Mouse (Mus musculus) embryonic facial prominence, embryonic 12.5 days (tissue): ENCODE data around the gene Srr. TPM values are rescaled to one million over a fixed set of nuclear protein-coding genes. Genes with fewer than 3 reads are reported as not detected.

Experiments
- ATAC-seq: fragments of 200-750 bp; cut with Nextera tagmentation; 2 replicates; pipeline ENCODE4 v1.8.0; 2017; ENCODE audit not compliant: insufficient number of reproducible peaks, insufficient read depth, low FRiP score, low TSS enrichment
- H3K27ac ChIP-seq: fragments of 300-500 bp; sonication (generic); 2 replicates; pipeline ENCODE4 v1.5.1; 2016; ENCODE audit warnings: mild to moderate bottlenecking
- H3K27me3 ChIP-seq: fragments of 300-500 bp; sonication (generic); 2 replicates; pipeline ENCODE4 v1.6.1; 2016; ENCODE audit warnings: mild to moderate bottlenecking, moderate library complexity
- H3K36me3 ChIP-seq: fragments of 300-500 bp; sonication (generic); 2 replicates; pipeline ENCODE4 v1.6.1; 2016; ENCODE audit warnings: mild to moderate bottlenecking
- H3K4me1 ChIP-seq: fragments of 300-500 bp; sonication (generic); 2 replicates; pipeline ENCODE4 v1.6.1; 2016
- H3K4me2 ChIP-seq: fragments of 300-500 bp; sonication (generic); replicated peaks from 2 replicates; pipeline ENCODE4 v1.6.1; 2016; ENCODE audit warnings: mild to moderate bottlenecking, moderate library complexity
- H3K4me3 ChIP-seq: fragments of 300-500 bp; sonication (generic); 2 replicates; pipeline ENCODE4 v1.5.1; 2016; ENCODE audit warnings: mild to moderate bottlenecking
- H3K9ac ChIP-seq: fragments of 300-500 bp; sonication (generic); 2 replicates; pipeline ENCODE4 v1.6.1; 2016; ENCODE audit warnings: mild to moderate bottlenecking, moderate library complexity
- H3K9me3 ChIP-seq: fragments of 300-500 bp; sonication (generic); 2 replicates; pipeline ENCODE4 v1.6.1; 2016; ENCODE audit warnings: mild to moderate bottlenecking, moderate library complexity
- WGBS: fragments of 180-500 bp; shearing (Covaris S2); methylation state at CpG from one replicate; pipeline ENCODE4 v1.1.7; 2016; 5-methylcytosine and 5-hydroxymethylcytosine counted together
- polyA plus RNA-seq: library from polyadenylated mRNA; unstranded; fragments of >200 nt; fragmentation: Nextera tagmentation; extraction: Ambion mirVana; gene quantifications from 2 replicates; pipeline ENCODE4 v1.2.1, GENCODE M21; 2016

Gene Srr
- polyA plus RNA-seq, result 29.9 and 30.0 TPM in 2 replicates

DNA sequence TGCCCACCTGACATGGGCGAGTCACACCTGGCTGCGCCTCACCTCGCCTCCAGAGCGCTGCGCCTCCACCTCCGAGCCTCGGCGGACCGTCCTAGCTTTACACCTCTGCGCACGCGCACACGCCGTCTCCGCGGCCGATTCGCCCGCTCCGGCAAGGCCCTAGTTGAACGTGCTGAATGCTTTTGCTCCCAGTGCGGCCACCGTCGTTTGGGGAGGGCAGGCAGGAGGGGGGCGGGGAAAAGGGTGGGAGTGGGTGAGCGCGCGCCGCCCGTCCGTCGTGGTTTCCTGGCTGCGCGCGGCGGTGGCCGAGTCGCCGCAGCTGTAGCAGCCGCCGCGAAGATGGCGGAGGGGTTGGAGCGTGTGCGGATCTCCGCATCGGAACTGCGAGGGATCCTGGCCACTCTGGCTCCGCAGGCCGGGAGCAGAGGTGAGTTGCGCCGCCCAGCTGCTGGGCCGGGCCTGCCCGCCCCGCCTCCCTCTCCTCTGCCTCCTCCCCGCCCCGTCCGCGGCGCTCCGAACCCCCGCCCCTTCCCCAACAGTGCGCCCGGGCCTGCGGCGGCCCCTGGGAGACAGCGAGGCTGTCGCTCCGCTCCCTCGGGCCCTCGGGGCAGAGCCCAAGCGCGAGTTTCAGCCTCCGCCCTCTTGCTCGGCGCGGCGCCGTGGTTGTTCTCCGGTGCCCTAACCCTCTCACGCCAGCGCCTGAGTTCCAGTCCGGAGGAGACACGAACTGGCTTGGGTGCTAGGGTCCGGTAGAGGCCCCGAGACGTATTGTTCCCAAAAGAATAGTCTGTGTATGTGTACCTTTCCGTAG, at the start of gene Srr, which contains the start of gene Smg6:
Srr (minus strand) TSS at position 372 of the 811 bp plus-strand sequence.
Smg6 (plus strand) TSS at position 247 of the 811 bp plus-strand sequence.
- H3K9ac ChIP-seq, result peak within 1 kb of the TSS; percentile 86
- H3K4me1 ChIP-seq, result peaks cover 16% of the 10 kb centered on the region
- H3K9me3 ChIP-seq, result no peaks in the 10 kb centered on the region
- peak within 1 kb of the TSS; percentile 57 for H3K4me2 ChIP-seq
- H3K36me3 ChIP-seq, result peaks cover 8% of the 10 kb centered on the region
- H3K4me3 ChIP-seq, result peak within 1 kb of the TSS; percentile 80
- WGBS, result under 1% methylated on average over 79 of the region's 88 CpGs
- no peaks in the 10 kb centered on the region for H3K27me3 ChIP-seq
- ATAC-seq, result peak; percentile 93
- peak within 1 kb of the TSS; percentile 98 for H3K27ac ChIP-seq

GRCm38 (mm10) chr11:74974615-74975014, 48.9 kb upstream of the Srr start:
- Histone ChIP-seq H3K4me1 (no peaks in the 10 kb centered on the region), H3K36me3 (0 out of 2 replicates have a peak, but pooled peaks cover 4% of the 10 kb centered on the region), H3K27ac (no peak overlapping the region), H3K9ac (no peak overlapping the region), H3K4me2 (no peak overlapping the region), H3K27me3 (no peaks in the 10 kb centered on the region), H3K9me3 (no peaks in the 10 kb centered on the region), H3K4me3 (no peak overlapping the region)
- no peak for ATAC-seq

- Histone ChIP-seq H3K36me3 (0 out of 2 replicates have a peak, but pooled peaks cover 4% of the 10 kb centered on the region), H3K4me1 (no peaks in the 10 kb centered on the region), H3K27ac (no peak overlapping the region), H3K4me2 (no peak overlapping the region), H3K27me3 (no peaks in the 10 kb centered on the region), H3K4me3 (no peak overlapping the region), H3K9ac (no peak overlapping the region), H3K9me3 (no peaks in the 10 kb centered on the region)
- no peak for ATAC-seq
- 84% methylated on average over 7 of the region's 7 CpGs for WGBS
Measured at GRCm38 (mm10) chr11:74973290-74974157, 47.8 kb upstream of the Srr start.

GRCm38 (mm10) chr11:74965516-74965915, 39.8 kb upstream of the Srr start:
- 86% methylated on average over 3 of the region's 3 CpGs for WGBS
- H3K4me2 ChIP-seq, result no peak overlapping the region
- ATAC-seq, result no peak

DNA sequence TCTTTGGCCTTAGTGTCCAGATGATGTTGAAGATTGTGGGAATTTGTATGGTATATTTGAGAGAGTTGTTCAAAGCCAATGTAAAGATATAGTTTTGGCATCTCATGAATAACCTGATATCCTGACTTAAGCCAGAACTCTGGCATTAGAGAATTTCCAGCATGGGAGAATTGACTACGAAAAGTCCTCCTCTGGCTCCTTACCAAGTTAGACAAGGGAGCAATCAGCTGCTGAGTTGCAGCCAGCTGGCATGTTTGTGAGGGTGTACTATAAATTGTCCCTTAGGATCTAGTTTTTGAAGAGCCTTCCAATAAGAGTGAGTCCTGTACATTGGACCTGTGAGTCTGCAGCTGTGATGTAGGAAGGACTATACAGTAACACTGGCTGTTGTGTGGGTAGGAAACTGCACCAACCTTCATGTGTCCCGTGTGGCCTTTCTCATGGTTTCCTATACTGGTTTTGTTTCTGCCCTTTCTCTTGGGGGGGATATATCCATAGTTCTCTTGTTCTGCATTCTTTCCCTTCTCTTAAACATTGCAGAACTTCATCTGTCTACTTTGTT, 37.2 kb upstream of the Srr start:
- no peaks in the 10 kb centered on the region for H3K9me3 ChIP-seq
- no peak for ATAC-seq
- no peak overlapping the region for H3K27ac ChIP-seq
- H3K9ac ChIP-seq, result no peak overlapping the region
- no peaks in the 10 kb centered on the region for H3K4me1 ChIP-seq
- H3K27me3 ChIP-seq, result no peaks in the 10 kb centered on the region
- H3K4me2 ChIP-seq, result no peak overlapping the region
- H3K4me3 ChIP-seq, result no peak overlapping the region
- H3K36me3 ChIP-seq, result 0 out of 2 replicates have a peak, but pooled peaks cover 5% of the 10 kb centered on the region
- WGBS, result 85% methylated on average over 2 of the region's 2 CpGs

More at GRCm38 (mm10) chr11:74965516-74965915, 39.8 kb upstream of the Srr start:
- no peak overlapping the region for H3K9ac ChIP-seq
- no peaks in the 10 kb centered on the region for H3K9me3 ChIP-seq
- 0 out of 2 replicates have a peak, but pooled peaks cover 5% of the 10 kb centered on the region for H3K36me3 ChIP-seq
- no peak overlapping the region for H3K4me3 ChIP-seq
- no peaks in the 10 kb centered on the region for H3K4me1 ChIP-seq
- H3K27ac ChIP-seq, result no peak overlapping the region
- H3K27me3 ChIP-seq, result no peaks in the 10 kb centered on the region

DNA sequence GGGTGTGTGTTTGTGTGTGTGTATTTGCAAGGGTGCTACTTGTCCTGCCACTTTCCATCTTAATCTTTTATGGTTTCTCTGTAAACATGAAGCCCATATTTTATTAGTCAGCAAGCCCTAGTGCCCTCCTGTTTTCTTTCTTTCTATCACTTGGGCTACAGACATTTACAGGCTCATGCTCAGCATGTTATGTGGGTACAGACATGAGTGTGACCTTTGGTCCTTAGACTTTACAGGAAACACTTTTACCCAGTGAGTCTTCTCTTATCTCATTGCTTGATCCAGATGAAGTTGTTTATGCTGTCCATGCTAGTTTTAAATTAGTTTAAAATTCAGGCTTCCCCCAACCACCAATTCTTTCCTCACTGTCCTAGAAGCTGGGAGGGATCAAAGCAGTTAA, 36.2 kb upstream of the Srr start:
- ATAC-seq, result no peak
- no peak overlapping the region for H3K4me2 ChIP-seq
- H3K27ac ChIP-seq, result no peak overlapping the region
- H3K9ac ChIP-seq, result no peak overlapping the region
- H3K27me3 ChIP-seq, result no peaks in the 10 kb centered on the region
- no peaks in the 10 kb centered on the region for H3K9me3 ChIP-seq
- no peaks in the 10 kb centered on the region for H3K4me1 ChIP-seq
- H3K4me3 ChIP-seq, result no peak overlapping the region
- H3K36me3 ChIP-seq, result 0 out of 2 replicates have a peak, but pooled peaks cover 3% of the 10 kb centered on the region

DNA sequence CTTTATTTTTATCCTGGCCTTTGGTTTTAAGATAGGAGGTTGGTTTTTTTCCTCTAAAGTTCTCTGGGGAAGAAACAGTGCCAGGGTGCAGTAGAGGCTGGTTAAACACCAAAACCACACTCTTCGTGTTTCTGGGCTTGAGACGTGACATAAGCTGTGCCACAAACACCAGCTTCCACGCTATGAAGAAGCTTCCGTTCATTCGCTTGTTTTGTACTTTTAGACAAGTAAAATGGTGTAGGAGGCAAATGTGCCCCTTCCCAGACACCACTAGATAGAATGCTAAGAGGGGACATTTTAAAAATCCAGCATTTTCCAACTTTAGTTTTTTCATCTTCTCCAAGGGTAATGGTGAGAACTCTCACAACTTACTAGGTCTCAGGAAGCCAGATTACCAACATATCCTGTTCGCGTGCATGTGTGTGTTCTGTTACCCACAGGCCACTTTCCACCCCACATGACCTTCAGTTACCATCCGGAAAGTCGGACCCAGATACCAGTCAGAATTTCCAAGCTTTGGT, 34.3 kb upstream of the Srr start:
- WGBS, result 94% methylated on average over 9 of the region's 9 CpGs
- ATAC-seq, result no peak
- H3K27ac ChIP-seq, result no peak overlapping the region
- H3K4me2 ChIP-seq, result no peak overlapping the region
- no peaks in the 10 kb centered on the region for H3K4me1 ChIP-seq
- H3K27me3 ChIP-seq, result no peaks in the 10 kb centered on the region
- H3K9me3 ChIP-seq, result no peaks in the 10 kb centered on the region
- no peak overlapping the region for H3K9ac ChIP-seq
- H3K36me3 ChIP-seq, result peaks cover 3% of the 10 kb centered on the region; the same call in 1 of the 2 replicates
- H3K4me3 ChIP-seq, result no peak overlapping the region

DNA sequence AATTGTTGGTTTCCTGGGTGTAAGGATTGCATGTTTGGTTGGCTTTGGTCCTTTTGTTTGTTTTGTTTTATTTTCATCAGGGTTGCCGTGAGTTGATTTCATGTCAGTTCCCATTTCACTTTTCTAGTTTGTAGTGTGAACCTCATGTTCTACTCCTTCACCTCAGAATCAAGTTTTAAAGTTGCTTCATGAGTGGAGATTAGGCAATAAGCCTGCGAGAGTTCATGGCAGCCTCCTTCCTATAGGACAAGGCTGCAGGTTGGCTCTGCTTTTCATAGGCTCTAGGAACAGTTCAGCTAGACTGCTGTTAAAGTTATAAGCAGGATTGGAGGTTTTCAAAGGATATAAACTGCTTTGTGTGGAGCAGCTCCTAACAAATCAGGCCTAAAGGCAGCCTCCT, 33.8 kb upstream of the Srr start:
- no peaks in the 10 kb centered on the region for H3K9me3 ChIP-seq
- no peak for ATAC-seq
- H3K4me1 ChIP-seq, result no peaks in the 10 kb centered on the region
- H3K4me3 ChIP-seq, result no peak overlapping the region
- H3K27ac ChIP-seq, result no peak overlapping the region
- no peak overlapping the region for H3K4me2 ChIP-seq
- peaks cover 7% of the 10 kb centered on the region; the same call in 1 of the 2 replicates for H3K36me3 ChIP-seq
- no peaks in the 10 kb centered on the region for H3K27me3 ChIP-seq
- no peak overlapping the region for H3K9ac ChIP-seq
- 84% methylated on average over 2 of the region's 2 CpGs for WGBS

- ATAC-seq, result no peak
- Histone ChIP-seq H3K27ac (no peak overlapping the region), H3K9me3 (no peaks in the 10 kb centered on the region), H3K27me3 (no peaks in the 10 kb centered on the region), H3K36me3 (peaks cover 7% of the 10 kb centered on the region; the same call in 1 of the 2 replicates), H3K9ac (no peak overlapping the region), H3K4me3 (no peak overlapping the region), H3K4me2 (no peak overlapping the region), H3K4me1 (no peaks in the 10 kb centered on the region)
- WGBS, result 86% methylated on average over 2 of the region's 2 CpGs
Measured at GRCm38 (mm10) chr11:74957600-74957999, 31.9 kb upstream of the Srr start.

GRCm38 (mm10) chr11:74956006-74956405, 30.3 kb upstream of the Srr start:
- H3K27me3 ChIP-seq, result no peaks in the 10 kb centered on the region
- no peak overlapping the region for H3K27ac ChIP-seq
- ATAC-seq, result no peak
- H3K4me3 ChIP-seq, result no peak overlapping the region
- H3K4me1 ChIP-seq, result no peaks in the 10 kb centered on the region
- peaks cover 13% of the 10 kb centered on the region; the same call in 1 of the 2 replicates for H3K36me3 ChIP-seq
- H3K9me3 ChIP-seq, result no peaks in the 10 kb centered on the region
- H3K9ac ChIP-seq, result no peak overlapping the region
- no peak overlapping the region for H3K4me2 ChIP-seq

DNA sequence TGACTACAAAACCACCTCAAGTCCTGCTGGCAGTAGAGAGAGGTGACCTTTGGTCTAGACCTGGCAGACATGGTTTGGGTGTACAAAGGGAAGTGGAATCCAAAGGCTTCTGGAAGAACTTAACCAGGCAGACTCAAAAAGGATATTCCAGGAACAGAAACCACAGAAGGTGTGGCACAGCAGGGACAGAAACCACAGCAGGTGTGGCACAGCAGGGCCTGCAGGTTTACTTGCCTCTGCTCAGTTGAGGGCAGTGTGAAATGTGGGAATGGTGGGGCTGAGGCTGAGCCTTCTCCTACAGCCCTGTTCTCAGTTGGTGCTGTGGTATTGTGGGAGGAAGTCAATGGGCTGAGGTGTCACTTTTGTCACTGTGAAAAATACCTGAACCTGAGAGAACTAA, 29.2 kb upstream of the Srr start:
- no peak for ATAC-seq
- no peaks in the 10 kb centered on the region for H3K4me1 ChIP-seq
- H3K36me3 ChIP-seq, result peaks cover 18% of the 10 kb centered on the region
- H3K27ac ChIP-seq, result no peak overlapping the region
- H3K9ac ChIP-seq, result no peak overlapping the region
- H3K9me3 ChIP-seq, result no peaks in the 10 kb centered on the region
- H3K27me3 ChIP-seq, result no peaks in the 10 kb centered on the region
- H3K4me3 ChIP-seq, result no peak overlapping the region
- no peak overlapping the region for H3K4me2 ChIP-seq
